Mouse (Mus musculus) adrenal gland, postnatal 36 days (tissue): Measurements from ENCODE around the gene Cox8b. TPM values are rescaled to one million over a fixed set of nuclear protein-coding genes. Genes with fewer than 3 reads are reported as not detected.
"Not testable (repeated sequence)": the region's sequence is repeated elsewhere in the genome, so short reads cannot be mapped to it uniquely, and the experiment has no call there.

Source experiments
- DNase-seq, 2 experiments: peaks; one replicate each; pipeline ENCODE4 v3.0.0; 2021; ENCODE audit warnings: mixed read lengths in 1 of 2
- total RNA-seq, 2 experiments: library from RNA; stranded (reverse); gene quantifications; 2 replicates each; pipeline ENCODE4 v1.2.3; 2021

Gene Cox8b
- total RNA-seq, 2 experiments from 2014 or later: 964 to 1,065 TPM

GRCm38 (mm10) chr7:140914031-140914690 lies 13.9 kb upstream of the Cox8b start:
- no peak for DNase-seq

- no peak for DNase-seq
Measured at GRCm38 (mm10) chr7:140912846-140913482, 12.7 kb upstream of the Cox8b start.

GRCm38 (mm10) chr7:140912293-140912692 lies 12.0 kb upstream of the Cox8b start:
- no peak for DNase-seq

GRCm38 (mm10) chr7:140908634-140909107 lies 8.4 kb upstream of the Cox8b start:
- peak; percentile 84 to 90 for DNase-seq

- peak in 1 of 2 experiments; percentile 31 for DNase-seq
Measured at GRCm38 (mm10) chr7:140908181-140908580, 7.9 kb upstream of the Cox8b start.

GRCm38 (mm10) chr7:140907697-140908096 lies 7.5 kb upstream of the Cox8b start:
- no peak for DNase-seq

GRCm38 (mm10) chr7:140907131-140907530 lies 6.9 kb upstream of the Cox8b start:
- DNase-seq: peak; percentile 69 to 71

GRCm38 (mm10) chr7:140905642-140906081 lies 5.4 kb upstream of the Cox8b start:
- no peak for DNase-seq

GRCm38 (mm10) chr7:140903212-140903611 lies 3.0 kb upstream of the Cox8b start:
- peak; percentile 80 to 85 for DNase-seq

- DNase-seq: no peak
Measured at GRCm38 (mm10) chr7:140902036-140902875, 2.0 kb upstream of the Cox8b start.

GRCm38 (mm10) chr7:140899121-140899520 lies 1.1 kb downstream of the Cox8b start:
- peak in 1 of 2 experiments; percentile 37 for DNase-seq

- DNase-seq: no peak
Measured at GRCm38 (mm10) chr7:140897863-140898262, 2.4 kb downstream of the Cox8b start.

GRCm38 (mm10) chr7:140894611-140895010 lies 5.6 kb downstream of the Cox8b start:
- DNase-seq: no peak

GRCm38 (mm10) chr7:140894031-140894430 lies 6.2 kb downstream of the Cox8b start:
- no peak for DNase-seq

GRCm38 (mm10) chr7:140890636-140891035 lies 9.6 kb downstream of the Cox8b start:
- not testable (repeated sequence) for DNase-seq

- DNase-seq: no peak
Measured at GRCm38 (mm10) chr7:140882469-140882803, 17.8 kb downstream of the Cox8b start.

GRCm38 (mm10) chr7:140881696-140882468 lies 18.4 kb downstream of the Cox8b start, which contains the start of the genes Psmd13 and Sirt3:
Gene Psmd13 (plus strand): TSS chr7:140881968.
Gene Sirt3 (minus strand): TSS chr7:140882309.
- DNase-seq: peak; percentile 95 to 98

GRCm38 (mm10) chr7:140880865-140881515 lies 19.3 kb downstream of the Cox8b start:
- no peak for DNase-seq

- DNase-seq: no peak
Measured at GRCm38 (mm10) chr7:140880419-140880818, 19.8 kb downstream of the Cox8b start.

GRCm38 (mm10) chr7:140879355-140879754 lies 20.9 kb downstream of the Cox8b start:
- DNase-seq: no peak

GRCm38 (mm10) chr7:140877364-140877763 lies 22.9 kb downstream of the Cox8b start:
- DNase-seq: no peak
